Mouse (Mus musculus) cortical plate, adult 2 months (tissue): ENCODE results near the gene Hes5.

ENCODE experiments used
- CTCF ChIP-seq: fragments of 200-500 bp; IDR thresholded peaks from 2 replicates; pipeline ENCODE4 v1.5.1; 2011; ENCODE audit warnings: mild to moderate bottlenecking, control low read depth, low read length; ENCODE audit not compliant: insufficient read depth; ENCODE audit errors: extremely low read depth
- POLR2A ChIP-seq: fragments of 200-500 bp; IDR thresholded peaks from 2 replicates; pipeline ENCODE4 v1.6.1; 2011; ENCODE audit warnings: mild to moderate bottlenecking, low read length, control low read depth; ENCODE audit not compliant: insufficient read depth; ENCODE audit errors: extremely low read depth

GRCm38 (mm10) chr4:154935788-154936187 lies 24.9 kb upstream of the Hes5 start:
- no peak for TF ChIP-seq CTCF
- no peak for TF ChIP-seq POLR2A
